Mouse (Mus musculus) B cell, adult 62 days (primary cell): Measurements from ENCODE around the gene Rccd1. TPM values are rescaled to one million over a fixed set of nuclear protein-coding genes. Genes with fewer than 3 reads are reported as not detected.

Experiments used
- total RNA-seq: library from RNA; stranded (reverse); gene quantifications from 4 replicates; pipeline ENCODE4 v1.2.4, GENCODE M21; 2023

The Rccd1 gene
- 23.3 to 31.6 TPM (median 27.0 TPM) in 4 replicates for total RNA-seq

DNA sequence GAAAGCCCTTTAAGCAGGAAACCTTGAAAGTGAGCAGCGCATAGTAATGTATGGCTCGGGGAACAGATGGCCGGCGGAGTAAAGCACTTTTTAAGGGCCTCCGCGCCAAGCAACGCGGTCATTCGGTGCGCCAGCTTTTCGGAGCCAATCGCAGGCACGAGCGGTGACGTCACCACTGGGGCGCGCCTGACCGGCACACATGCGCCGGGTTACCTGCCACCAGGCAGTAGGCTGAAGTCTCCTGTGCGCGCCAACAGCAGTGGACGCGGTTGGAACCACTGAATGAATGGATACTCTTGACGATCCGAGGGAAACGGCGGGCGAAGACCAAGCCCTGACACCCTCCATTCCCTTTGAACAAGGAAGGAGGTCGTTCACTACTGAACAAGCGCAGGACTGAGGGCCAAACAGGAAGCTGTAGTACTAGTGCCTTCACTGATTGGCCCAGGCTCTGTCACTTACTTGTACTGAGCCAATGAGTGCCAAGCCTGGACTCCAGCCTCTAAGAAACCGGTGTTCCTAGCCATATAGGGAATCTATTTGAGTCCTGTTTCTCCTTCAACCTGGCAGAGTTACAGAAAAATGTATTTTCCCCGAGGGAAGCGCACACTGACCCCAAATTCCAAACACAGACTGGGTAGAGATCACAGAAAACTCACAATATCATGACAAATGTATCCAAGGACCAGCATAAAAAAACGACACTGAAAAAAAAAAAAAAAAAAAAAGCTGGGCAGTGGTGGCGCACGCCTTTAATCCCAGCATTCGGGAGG, at the start of gene Rccd1:
Gene Rccd1, minus strand, starts transcription at position 412 of the 773 bp plus-strand sequence.

DNA sequence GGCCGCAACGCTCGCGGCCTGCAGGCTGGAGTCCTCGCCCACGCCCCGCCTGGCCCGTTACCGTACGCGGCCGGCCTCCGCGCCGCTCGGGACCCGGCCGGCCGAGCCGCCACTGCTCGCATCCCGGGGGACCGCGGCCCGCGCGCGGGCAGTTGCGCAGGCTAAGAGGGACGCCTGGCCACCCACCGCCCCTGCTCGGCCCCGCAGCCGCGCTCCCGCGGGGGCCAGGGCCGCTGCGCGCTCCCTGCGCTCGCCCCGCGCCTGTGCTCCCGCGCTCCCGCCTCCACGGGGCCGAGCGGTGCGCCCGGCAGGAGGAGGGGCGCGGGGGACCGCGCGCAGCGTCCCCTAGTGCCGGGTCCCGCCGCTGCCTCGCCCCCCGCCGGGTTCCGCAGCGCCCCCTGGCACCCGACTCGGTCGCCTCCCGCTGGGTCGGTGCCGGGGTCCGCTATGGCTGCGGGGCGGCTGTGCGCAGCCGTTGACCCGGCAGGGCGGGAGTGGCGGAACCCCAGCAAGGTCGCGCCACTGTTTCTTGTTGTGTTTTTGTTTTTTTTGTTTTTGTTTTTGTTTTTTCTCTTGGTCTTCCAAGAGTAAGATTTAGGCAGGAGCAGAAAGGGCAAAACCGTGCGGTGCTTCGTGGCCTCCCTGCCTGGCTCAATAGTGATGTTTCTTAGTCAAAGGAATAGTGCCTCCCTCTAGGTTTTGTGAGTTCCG, 46.9 kb upstream of the Rccd1 start, which contains the start of gene Man2a2:
Gene Man2a2, minus strand, starts transcription at position 335 of the 711 bp plus-strand sequence.

DNA sequence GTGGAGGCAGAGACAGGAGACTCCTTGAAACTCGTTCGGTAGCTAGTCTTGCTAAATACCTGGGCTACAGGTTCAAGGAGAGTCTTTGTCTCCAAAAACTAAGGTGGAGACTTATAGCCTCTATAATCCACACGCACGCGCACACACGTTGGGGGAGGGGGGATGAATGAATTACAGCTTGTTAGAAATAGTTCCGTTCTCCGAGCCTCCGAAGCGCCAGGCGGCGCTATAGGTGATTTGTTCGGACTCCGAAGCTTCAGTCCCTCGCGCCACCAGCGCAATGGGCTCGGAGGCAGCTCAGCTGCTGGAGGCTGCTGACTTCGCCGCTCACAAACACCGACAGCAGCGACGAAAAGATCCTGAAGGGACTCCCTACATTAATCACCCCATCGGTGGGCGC, 18.6 kb upstream of the Rccd1 start, which contains the start of gene Hddc3:
Gene Hddc3, plus strand, starts transcription at position 247 of the 400 bp plus-strand sequence.

DNA sequence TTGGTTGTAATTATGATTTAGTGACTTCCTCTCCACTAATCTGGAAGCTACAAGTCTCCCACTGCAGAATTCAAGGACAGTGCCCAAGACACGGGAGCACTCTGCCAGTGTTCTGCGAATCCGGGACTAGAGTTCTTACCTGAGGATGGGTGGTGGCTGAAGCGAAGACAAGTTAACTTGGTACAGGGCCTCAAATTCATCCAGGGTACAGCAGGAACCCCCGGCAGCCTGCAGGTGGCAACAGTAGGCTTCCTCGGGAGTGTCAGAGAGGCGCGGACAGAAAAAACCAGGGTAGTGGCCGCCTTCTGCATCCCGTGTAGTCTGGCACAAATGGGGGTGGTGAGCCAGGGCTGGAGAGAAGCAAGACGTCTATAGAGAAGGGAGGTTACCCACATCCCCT, 16.5 kb upstream of the Rccd1 start, which contains the start of gene Unc45a:
Gene Unc45a, minus strand, starts transcription at position 213 of the 400 bp plus-strand sequence.

DNA sequence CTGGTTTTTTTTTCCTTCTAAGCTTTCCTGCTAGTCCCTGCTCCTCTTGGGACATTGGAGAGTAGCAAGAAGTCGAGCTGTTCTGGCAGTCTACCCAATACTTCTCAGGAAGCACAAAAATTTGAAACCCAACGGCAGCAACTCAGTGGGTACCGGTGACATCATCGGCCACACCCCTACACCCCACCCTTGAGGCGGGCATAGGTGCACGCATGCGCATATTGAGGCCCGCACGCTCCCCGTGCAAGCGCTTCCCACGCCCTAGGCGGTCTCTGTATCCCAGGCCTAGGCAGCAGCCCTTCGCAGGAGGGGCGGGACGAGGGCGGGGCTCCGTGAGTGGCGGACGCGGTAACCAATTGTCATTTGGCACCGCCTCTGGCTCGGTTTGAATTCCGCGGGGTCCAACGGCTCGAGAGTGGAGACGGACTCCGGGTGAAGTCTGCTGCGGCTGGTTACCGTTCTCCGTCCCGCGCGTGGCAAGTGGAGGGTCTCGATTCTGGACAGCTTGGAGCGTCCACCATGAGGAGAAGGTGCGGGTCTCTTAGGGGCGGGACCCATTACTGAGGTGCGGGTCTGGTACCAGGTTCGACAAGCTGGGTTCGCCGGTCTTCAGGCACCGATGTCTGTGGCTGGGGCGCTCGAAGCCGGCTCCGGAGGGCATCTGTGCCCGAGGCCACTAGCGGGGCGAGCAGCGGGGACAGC, 30.0 kb downstream of the Rccd1 start, which contains the start of gene Prc1:
Gene Prc1, plus strand, starts transcription at position 389 of the 702 bp plus-strand sequence.

DNA sequence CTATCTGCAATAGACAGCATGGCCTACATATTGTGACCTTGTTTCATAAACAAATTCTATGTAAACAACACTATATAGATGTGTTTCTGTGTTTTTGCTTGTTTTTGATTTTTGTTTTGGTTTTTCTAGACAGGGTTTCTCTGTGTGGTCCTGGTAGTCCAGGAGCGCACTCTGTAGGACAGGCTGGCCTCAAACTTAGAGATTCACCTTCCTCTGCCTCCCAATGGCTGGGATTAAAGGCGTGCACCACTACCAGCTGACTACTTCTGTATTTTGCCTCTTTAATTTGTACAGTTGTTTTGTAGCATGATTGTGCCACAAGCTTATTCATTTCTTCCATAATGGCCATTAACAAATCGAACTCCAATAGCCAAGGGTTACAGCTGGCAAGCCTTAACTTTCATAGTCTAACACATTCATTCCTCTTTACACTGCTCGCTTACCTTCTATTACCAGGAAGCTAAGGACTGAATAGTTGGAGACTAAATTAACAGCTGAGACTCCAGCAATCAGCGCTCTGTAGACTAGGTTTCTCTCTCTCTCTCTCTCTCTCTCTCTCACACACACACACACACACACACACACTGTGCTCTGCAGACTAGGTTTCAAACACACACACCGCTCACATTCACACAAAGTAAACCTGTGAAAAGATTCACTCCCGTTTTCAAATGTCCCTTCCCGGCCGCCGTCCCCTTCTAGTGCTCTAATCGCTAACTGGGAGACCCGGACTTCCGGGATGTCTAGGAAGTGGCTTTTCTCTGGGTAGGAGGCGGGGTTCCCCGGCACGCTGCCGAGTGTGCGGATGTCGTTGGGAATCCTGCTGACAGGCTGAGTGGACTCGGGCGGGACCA, 55.1 kb downstream of the Rccd1 start, which contains the start of gene Vps33b:
Gene Vps33b, plus strand, starts transcription at position 753 of the 854 bp plus-strand sequence.

DNA sequence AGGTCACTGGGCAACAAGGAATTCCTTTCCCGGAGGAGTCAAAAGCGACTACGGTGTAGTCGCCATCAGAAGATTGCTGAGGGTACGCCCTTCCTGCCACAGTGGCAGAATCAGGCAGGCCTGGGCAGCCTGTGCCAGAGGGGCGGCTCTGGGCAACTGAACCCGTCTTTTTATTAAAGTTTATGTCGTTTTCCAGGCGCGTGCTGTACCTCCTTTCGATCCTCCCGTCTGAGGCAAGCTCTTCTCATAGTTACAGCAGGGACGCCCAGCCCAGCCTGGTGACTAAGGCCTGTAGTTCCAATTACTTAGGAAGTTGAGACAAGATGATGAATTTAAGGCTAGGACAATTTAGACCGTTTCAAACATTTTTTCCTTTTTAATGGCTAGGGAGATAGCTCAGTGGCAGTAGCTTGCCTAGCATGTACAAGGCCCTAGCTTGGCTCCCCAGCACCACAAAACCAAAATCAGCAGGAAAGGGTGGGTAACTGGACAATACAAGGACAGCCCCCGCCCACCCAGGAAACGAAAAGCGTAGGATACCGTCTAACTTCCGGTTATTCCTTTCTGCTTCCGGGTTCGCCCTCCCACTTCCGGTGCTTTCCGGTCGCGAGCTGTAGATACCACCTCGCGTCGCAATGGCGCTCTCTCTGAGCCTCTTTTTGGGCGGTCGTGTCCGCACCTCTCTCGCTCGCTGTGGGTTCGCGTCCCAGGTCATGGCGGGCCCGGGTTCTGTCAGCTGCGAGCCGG, 63.5 kb downstream of the Rccd1 start, which contains the start of gene Ngrn:
Gene Ngrn, plus strand, starts transcription at position 591 of the 747 bp plus-strand sequence.

DNA sequence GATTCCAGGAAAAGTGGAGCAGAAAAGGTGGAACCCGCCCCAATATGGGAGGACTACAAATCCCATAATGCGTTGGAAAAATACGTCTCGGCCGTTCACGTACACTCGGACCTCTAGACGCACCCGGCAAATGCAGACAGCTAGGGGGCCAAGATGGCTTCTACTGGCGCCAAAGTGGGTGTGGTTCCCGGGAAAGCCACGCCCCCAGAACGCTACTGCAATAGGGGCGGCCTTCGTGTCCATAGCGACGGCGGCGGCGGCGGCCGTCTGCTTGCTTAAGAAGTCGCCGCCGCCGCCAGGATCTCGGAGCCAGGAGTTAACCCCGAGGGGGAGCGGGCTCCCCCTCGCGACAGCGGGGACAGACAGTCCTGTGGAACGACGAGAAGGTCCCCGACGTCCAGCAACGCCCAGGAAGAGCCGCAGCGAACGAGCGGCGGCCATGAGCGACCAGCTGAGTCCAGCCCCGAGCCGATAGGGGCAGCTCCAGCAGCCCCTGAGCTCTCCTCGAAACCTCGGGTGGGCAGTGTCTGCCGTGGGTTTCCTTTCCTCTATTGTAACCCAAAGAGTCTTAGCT, 78.0 kb downstream of the Rccd1 start, which contains the start of gene Ttll13:
Gene Ttll13, plus strand, starts transcription at position 229 of the 574 bp plus-strand sequence.

Other genes with a start within 250 kb of the Rccd1 start
- gene Idh2, start 209.1 kb downstream of the Rccd1 start, total RNA-seq = 22.6 to 32.5 TPM (median 25.3 TPM) in 4 replicates
- 141 to 155 TPM (median 148 TPM) in 4 replicates for gene Sema4b, start 137.6 kb downstream of the Rccd1 start, total RNA-seq
- 86.7 to 111 TPM (median 93.5 TPM) in 4 replicates for gene Cib1, start 91.6 kb downstream of the Rccd1 start, total RNA-seq
- 5.6 to 8.0 TPM (median 6.5 TPM) in 4 replicates for gene Gdpgp1, start 91.6 kb downstream of the Rccd1 start, total RNA-seq
- gene Ttll13, start 78.1 kb downstream of the Rccd1 start, total RNA-seq = 1.0 to 3.8 TPM (median 2.1 TPM) in 4 replicates
- 13.1 to 17.9 TPM (median 17.1 TPM) in 4 replicates for gene Ngrn, start 63.2 kb downstream of the Rccd1 start, total RNA-seq
- gene Vps33b, start 54.8 kb downstream of the Rccd1 start, total RNA-seq = 31.2 to 36.5 TPM (median 34.5 TPM) in 4 replicates
- gene Prc1, start 30.0 kb downstream of the Rccd1 start, total RNA-seq = 4.2 to 7.5 TPM (median 5.5 TPM) in 4 replicates
- gene Unc45a, start 16.6 kb upstream of the Rccd1 start, total RNA-seq = 86.9 to 102 TPM (median 94.9 TPM) in 4 replicates
- 13.2 to 21.3 TPM (median 14.8 TPM) in 4 replicates for gene Hddc3, start 18.6 kb upstream of the Rccd1 start, total RNA-seq
- gene Man2a2, start 46.9 kb upstream of the Rccd1 start, total RNA-seq = 92.3 to 112 TPM (median 102 TPM) in 4 replicates
- gene Fes, start 63.5 kb upstream of the Rccd1 start, total RNA-seq = 30.4 to 45.6 TPM (median 39.6 TPM) in 4 replicates
- 56.9 to 70.6 TPM (median 59.0 TPM) in 4 replicates for gene Furin, start 81.0 kb upstream of the Rccd1 start, total RNA-seq
- 14.4 to 18.7 TPM (median 17.4 TPM) in 4 replicates for gene Blm, start 210.7 kb upstream of the Rccd1 start, total RNA-seq